Mouse (Mus musculus): Measurements from ENCODE around the gene Ccdc158.

DNA sequence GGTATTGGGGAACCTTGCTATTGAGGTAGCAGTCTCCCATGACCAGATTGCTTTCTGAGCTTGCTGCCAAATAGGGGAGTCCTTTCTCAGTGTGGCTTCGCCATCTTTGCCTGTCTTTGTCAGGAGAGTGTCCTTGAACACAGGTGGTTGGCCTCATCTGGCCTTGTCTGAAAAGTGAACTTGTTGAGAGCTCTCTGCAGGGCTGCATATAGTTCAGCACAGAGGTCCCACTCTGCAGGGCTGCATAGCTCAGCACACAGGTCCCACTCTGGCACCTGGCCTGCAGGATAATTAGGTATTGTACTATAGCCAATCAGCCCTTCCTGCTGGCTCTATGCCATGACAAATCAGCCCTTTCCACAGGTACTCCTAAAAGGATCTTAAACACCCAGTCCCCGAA lies 114.9 kb downstream of the Ccdc158 start:
- TF ChIP-seq CTCF (IDR thresholded peaks at IDR 0.05; ENCODE audit: borderline replicate concordance, insufficient read depth, low read length) (no peak), POLR2A (IDR thresholded peaks at IDR 0.05; ENCODE audit: low read depth, low read length) (no peak)
